Mouse (Mus musculus) forebrain, embryonic 11.5 days (tissue): ENCODE data around the gene Unc13d. TPM values are rescaled to one million over a fixed set of nuclear protein-coding genes. Genes with fewer than 3 reads are reported as not detected.
"Not testable (repeated sequence)": the region's sequence is repeated elsewhere in the genome, so short reads cannot be mapped to it uniquely, and the experiment has no call there.

Experiments used
- ATAC-seq: fragments of 200-750 bp; cut with Nextera tagmentation; replicated peaks from 2 replicates; pipeline ENCODE4 v1.8.0; 2017; ENCODE audit warnings: moderate TSS enrichment; ENCODE audit not compliant: low FRiP score
- DNase-seq: peaks from one replicate; pipeline ENCODE4 v3.0.0-alpha.2; 2017; ENCODE audit warnings: low spot score
- H3K27ac ChIP-seq: fragments of 300-500 bp; sonication (generic); 2 replicates; pipeline ENCODE4 v1.5.1; 2014; ENCODE audit warnings: low read depth, low read length
- H3K27me3 ChIP-seq: fragments of 300-500 bp; sonication (generic); 2 replicates; pipeline ENCODE4 v1.6.1; 2014; ENCODE audit warnings: mild to moderate bottlenecking, low read length, mixed read lengths; ENCODE audit not compliant: control insufficient read depth, insufficient read depth
- H3K36me3 ChIP-seq: fragments of 300-500 bp; sonication (generic); 2 replicates; pipeline ENCODE4 v1.6.1; 2014; ENCODE audit warnings: mild to moderate bottlenecking, low read length, moderate library complexity, mixed read lengths; ENCODE audit not compliant: control insufficient read depth, insufficient read depth
- H3K4me1 ChIP-seq: fragments of 300-500 bp; sonication (generic); replicated peaks from 2 replicates; pipeline ENCODE4 v1.6.1; 2014; ENCODE audit warnings: low read length, mixed read lengths; ENCODE audit not compliant: control insufficient read depth, insufficient read depth
- H3K4me2 ChIP-seq: fragments of 300-500 bp; sonication (generic); 2 replicates; pipeline ENCODE4 v1.6.1; 2014; ENCODE audit warnings: low read depth, mild to moderate bottlenecking, low read length, moderate library complexity, mixed read lengths; ENCODE audit not compliant: severe bottlenecking
- H3K4me3 ChIP-seq: fragments of 300-500 bp; sonication (generic); 2 replicates; pipeline ENCODE4 v1.5.1; 2014; ENCODE audit warnings: low read depth, low read length
- H3K9ac ChIP-seq: fragments of 300-500 bp; sonication (generic); 2 replicates; pipeline ENCODE4 v1.6.1; 2014; ENCODE audit warnings: low read length
- H3K9me3 ChIP-seq: fragments of 300-500 bp; sonication (generic); 2 replicates; pipeline ENCODE4 v1.6.1; 2016; ENCODE audit warnings: low read length, mixed read lengths; ENCODE audit not compliant: control insufficient read depth
- WGBS: fragments of 180-500 bp; shearing (Covaris S2); extraction: QIAGEN DNeasy Blood & Tissue Kit; methylation state at CpG from one replicate; pipeline ENCODE4 v1.1.7; 2014; 5-methylcytosine and 5-hydroxymethylcytosine counted together
- polyA plus RNA-seq: library from polyadenylated mRNA; unstranded; fragments of >200 nt; fragmentation: Nextera tagmentation; extraction: Ambion mirVana; gene quantifications from 2 replicates; pipeline ENCODE4 v1.2.1, GENCODE M21; 2014

The Unc13d gene
- polyA plus RNA-seq, 1 experiment from 2014 or later, result 2.2 TPM

GRCm38 (mm10) chr11:116028177-116028865 is 49.4 kb downstream of the Unc13d start:
- Histone ChIP-seq H3K9ac (no peak overlapping the region), H3K36me3 (no peaks in the 10 kb centered on the region), H3K4me3 (no peak overlapping the region), H3K4me2 (no peak overlapping the region), H3K27ac (no peak overlapping the region), H3K27me3 (no peaks in the 10 kb centered on the region), H3K9me3 (no peaks in the 10 kb centered on the region), H3K4me1 (peaks cover 4% of the 10 kb centered on the region)
- DNase-seq, result no peak
- WGBS, result 79% methylated on average over 9 of the region's 9 CpGs
- no peak for ATAC-seq

GRCm38 (mm10) chr11:116027756-116028155 is 50.0 kb downstream of the Unc13d start, which contains the start of gene H3f3b:
TSS of gene H3f3b (minus strand) at chr11:116027962.
- no peak within 1 kb of the TSS for H3K4me2 ChIP-seq
- WGBS, result 90% methylated on average over 4 of the region's 4 CpGs
- H3K4me1 ChIP-seq, result peaks cover 4% of the 10 kb centered on the region
- no peak within 1 kb of the TSS for H3K9ac ChIP-seq
- H3K27ac ChIP-seq, result no peak within 1 kb of the TSS
- H3K4me3 ChIP-seq, result no peak within 1 kb of the TSS
- H3K36me3 ChIP-seq, result no peaks in the 10 kb centered on the region
- H3K9me3 ChIP-seq, result no peaks in the 10 kb centered on the region
- H3K27me3 ChIP-seq, result no peaks in the 10 kb centered on the region
- ATAC-seq (no peak), DNase-seq (no peak)

GRCm38 (mm10) chr11:116025056-116025845 is 52.5 kb downstream of the Unc13d start:
- no peak overlapping the region for H3K27ac ChIP-seq

GRCm38 (mm10) chr11:116024356-116024808 is 53.4 kb downstream of the Unc13d start:
- Histone ChIP-seq H3K4me3 (peak overlapping the region; percentile 100), H3K36me3 (no peaks in the 10 kb centered on the region; the same call in 1 of the 2 replicates), H3K27ac (peak overlapping the region; percentile 97), H3K9me3 (no peaks in the 10 kb centered on the region), H3K4me1 (peaks cover 2% of the 10 kb centered on the region; the same call in 1 of the 2 replicates), H3K27me3 (no peaks in the 10 kb centered on the region), H3K4me2 (peak overlapping the region; percentile 15; the same call in 1 of the 2 replicates), H3K9ac (peak overlapping the region; percentile 100)
- peak; percentile 94 for ATAC-seq
- peak; percentile 98 for DNase-seq
- under 1% methylated on average over 37 of the region's 37 CpGs for WGBS

More at GRCm38 (mm10) chr11:116025056-116025845, 52.5 kb downstream of the Unc13d start:
- Histone ChIP-seq H3K9ac (no peak overlapping the region; the same call in 1 of the 2 replicates), H3K9me3 (no peaks in the 10 kb centered on the region), H3K36me3 (no peaks in the 10 kb centered on the region; the same call in 1 of the 2 replicates), H3K4me2 (no peak overlapping the region), H3K4me1 (peaks cover 2% of the 10 kb centered on the region; the same call in 1 of the 2 replicates), H3K4me3 (no peak overlapping the region), H3K27me3 (no peaks in the 10 kb centered on the region)
- 91% methylated on average over 3 of the region's 3 CpGs for WGBS
- ATAC-seq (no peak), DNase-seq (no peak)

- Histone ChIP-seq H3K4me1 (peaks cover 2% of the 10 kb centered on the region; the same call in 1 of the 2 replicates), H3K9me3 (no peaks in the 10 kb centered on the region), H3K36me3 (no peaks in the 10 kb centered on the region; the same call in 1 of the 2 replicates), H3K9ac (peak overlapping the region; percentile 100), H3K4me2 (peak overlapping the region; percentile 62), H3K27ac (peak overlapping the region; percentile 97), H3K4me3 (peak overlapping the region; percentile 100), H3K27me3 (no peaks in the 10 kb centered on the region)
- peak; percentile 55 for ATAC-seq
- under 1% methylated on average over 55 of the region's 57 CpGs for WGBS
- peak; percentile 91 for DNase-seq
These were observed 53.9 kb downstream of the Unc13d start for GRCm38 (mm10) chr11:116023771-116024355.

- H3K27me3 ChIP-seq, H3K4me1 ChIP-seq, H3K9me3 ChIP-seq, H3K36me3 ChIP-seq, ATAC-seq: not testable (repeated sequence)
- Histone ChIP-seq H3K27ac (peak overlapping the region; percentile 97), H3K4me2 (peak overlapping the region; percentile 62), H3K9ac (peak overlapping the region; percentile 100), H3K4me3 (peak overlapping the region; percentile 100)
- DNase-seq, result peak; percentile 68
- WGBS, result 8% methylated on average over 18 of the region's 18 CpGs
These were observed 54.5 kb downstream of the Unc13d start for GRCm38 (mm10) chr11:116023074-116023770.

- Histone ChIP-seq H3K9ac (no peak overlapping the region), H3K9me3 (no peaks in the 10 kb centered on the region), H3K27me3 (no peaks in the 10 kb centered on the region), H3K4me1 (peaks cover 2% of the 10 kb centered on the region; the same call in 1 of the 2 replicates), H3K27ac (no peak overlapping the region), H3K4me2 (peak overlapping the region; percentile 46), H3K36me3 (no peaks in the 10 kb centered on the region; the same call in 1 of the 2 replicates), H3K4me3 (peak overlapping the region; percentile 9)
- DNase-seq (no peak), ATAC-seq (no peak)
- 78% methylated on average over 4 of the region's 4 CpGs for WGBS
These were observed 55.4 kb downstream of the Unc13d start for GRCm38 (mm10) chr11:116022256-116022780.
